Mouse (Mus musculus) right cerebral cortex, postnatal 25 days (tissue): ENCODE results near the gene Rbm45.

Experiments
- DNase-seq: peaks from one replicate; pipeline ENCODE4 v3.0.0; 2022

The Rbm45 gene

DNA sequence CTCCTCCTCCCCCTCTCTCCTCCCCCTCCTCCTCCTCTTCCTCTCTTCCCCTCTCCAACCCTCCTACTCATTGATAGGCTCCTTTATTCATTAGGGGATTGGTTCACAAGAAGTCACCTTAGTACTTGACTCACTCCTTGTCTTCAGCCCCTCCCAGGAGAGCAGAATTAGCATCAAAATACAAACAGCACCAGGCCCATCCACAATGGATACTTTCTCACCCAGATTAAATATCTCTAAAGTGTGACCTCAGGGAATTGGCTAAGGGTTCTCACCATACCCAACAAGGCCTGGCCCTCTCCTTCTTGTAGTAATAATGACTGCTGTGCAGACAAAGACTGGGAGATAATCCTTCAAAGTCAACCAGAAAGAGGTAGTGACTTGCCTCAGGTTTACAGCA, 30.4 kb downstream of the Rbm45 start:
- no peak for DNase-seq

DNA sequence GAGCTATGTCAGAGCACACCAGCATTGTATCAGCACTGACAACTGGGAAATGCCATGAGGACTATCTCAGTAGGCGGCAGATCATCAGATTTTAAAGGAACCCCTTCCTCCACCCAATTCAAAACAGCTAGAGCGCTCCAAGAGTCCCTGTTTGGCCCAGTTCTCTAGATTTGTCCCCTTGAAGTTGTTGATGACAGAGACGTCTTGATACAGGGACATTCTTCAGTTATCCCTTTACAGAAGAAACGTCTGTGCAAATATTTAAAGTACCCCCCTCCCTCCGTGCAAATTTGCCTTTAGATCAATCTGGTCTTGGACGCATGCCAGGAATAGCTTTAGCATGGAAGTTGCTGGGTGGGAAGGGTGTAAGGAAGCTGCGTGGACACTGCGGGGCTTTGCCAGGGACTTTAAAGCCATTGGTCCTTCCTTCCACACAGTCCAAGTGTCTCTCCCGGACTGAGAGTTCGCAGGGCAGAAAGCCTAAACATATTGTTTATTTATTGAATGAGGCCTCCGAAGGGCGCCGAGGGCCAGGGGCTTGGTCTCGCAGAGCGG, 35.9 kb downstream of the Rbm45 start:
- DNase-seq: no peak

DNA sequence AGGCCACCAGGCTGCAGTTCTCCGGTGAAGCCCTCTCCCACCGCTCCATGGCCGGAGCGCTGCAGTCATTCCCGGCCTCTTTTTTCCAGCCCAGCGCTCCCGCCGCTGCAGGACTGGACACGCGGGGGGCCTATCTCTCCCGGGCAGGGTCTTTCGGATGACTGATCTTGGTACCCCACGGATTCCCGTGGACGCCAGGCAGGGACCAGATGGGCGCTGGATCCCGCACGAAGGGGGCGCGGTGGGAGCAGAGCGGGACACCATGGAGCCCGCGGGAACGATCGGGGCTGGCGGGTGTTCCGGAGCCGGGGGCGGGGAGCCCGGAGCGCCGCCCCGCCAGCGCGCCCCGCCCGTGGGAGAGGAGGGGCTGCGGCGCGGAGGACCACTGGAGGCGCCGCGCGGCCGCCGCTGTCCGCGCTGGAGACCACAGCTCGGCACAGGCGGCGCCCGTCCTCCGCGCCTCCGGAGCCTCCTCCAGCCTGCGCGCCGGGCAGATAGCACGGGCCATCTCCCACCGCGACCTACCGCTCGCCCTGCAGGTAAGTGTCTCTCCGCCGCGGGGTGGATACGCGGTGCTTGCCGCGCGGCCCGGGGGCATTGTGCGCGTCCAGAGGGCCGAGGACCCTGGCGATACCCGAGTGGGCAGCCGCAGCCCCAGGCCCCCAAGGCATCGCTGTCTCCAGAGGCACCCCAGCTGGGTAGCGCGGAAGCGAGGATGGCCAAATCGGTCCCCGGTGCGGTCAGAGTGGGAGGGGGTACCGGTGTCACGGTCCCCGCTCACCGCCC, 36.6 kb downstream of the Rbm45 start, which contains the start of gene Osbpl6:
TSS of gene Osbpl6 (plus strand) at position 358 of the 786 bp plus-strand sequence.
- peak; percentile 85 for DNase-seq

DNA sequence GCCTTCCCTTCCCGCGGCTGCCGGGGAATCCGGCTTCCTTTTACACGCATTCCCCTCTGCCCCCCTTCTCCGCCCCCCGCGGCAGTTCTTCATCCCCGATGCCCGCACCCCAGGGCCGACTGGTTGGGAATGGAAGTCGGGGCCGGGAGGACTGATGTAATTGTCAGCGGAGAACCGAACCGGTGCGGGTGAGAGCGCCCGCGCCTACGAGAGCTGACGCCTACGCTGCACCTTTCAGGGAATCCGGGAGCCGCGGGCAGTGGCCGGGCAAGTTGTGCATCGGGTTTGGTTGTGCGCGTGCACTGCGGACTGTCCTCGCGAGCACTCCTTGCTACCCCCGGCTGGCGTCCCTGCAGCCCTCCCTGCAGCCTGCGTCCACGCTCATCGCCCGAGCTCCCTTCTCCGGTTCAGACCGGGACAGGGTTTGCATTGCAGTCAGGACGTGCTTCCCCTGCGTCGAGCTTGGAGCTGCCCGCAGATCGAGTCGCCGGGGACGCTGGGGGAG, 37.2 kb downstream of the Rbm45 start:
- DNase-seq: peak; percentile 78

DNA sequence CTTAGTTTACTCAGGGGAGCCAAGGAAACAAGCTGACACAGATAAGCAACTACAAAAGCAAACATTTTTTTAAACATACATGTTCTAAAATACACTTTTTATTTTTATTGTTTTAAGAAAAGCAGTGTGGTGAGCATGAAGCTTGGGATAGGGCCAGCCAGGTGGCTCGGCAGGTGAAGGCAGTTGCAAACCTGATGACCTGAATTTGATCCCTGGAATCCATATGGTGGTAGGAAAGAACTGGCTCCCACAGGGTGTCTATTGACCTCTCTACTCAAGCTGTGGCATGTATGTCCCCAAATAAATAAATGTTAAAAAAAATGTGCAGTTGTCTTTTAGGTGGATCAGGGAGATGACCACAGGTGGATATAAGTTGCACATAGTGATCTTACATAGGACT, 39.7 kb downstream of the Rbm45 start:
- no peak for DNase-seq

DNA sequence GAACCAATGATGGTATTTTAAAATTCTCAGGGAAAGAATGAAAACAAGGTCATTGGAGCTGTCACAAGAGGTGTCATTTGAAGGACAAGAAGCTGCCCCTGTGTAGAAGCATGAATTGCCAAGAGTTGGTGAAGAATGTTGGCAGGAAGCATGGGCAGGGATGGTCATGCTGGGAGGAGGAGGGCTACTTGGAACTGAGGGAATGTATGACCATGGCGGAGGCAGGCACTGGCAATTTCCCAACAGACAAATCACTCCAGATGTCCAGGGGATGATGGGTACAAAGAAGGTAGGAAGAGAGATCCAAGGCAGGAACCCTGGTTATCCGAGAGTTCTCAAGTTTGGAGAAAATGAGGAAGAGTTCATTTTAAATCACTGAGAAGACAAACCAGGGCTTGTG, 40.2 kb downstream of the Rbm45 start:
- no peak for DNase-seq

DNA sequence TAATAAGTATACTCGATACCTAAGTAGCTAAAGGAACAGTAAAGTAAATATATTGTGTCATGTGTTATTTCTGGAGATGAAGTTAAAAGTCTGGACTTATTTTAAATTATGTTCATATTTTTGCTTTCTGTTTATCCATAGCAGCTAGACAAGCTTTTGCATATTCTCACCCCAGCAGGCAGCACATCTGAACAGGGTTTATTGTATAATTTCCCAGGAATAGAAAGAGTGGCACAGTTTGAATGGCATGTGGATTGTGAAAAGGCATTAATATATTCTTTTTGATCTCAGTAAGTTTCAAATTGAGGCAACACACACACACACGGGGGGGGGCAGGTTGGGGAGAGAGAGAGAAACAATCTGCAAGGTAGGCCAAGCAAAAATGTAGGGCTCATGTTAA, 43.1 kb downstream of the Rbm45 start:
- no peak for DNase-seq

DNA sequence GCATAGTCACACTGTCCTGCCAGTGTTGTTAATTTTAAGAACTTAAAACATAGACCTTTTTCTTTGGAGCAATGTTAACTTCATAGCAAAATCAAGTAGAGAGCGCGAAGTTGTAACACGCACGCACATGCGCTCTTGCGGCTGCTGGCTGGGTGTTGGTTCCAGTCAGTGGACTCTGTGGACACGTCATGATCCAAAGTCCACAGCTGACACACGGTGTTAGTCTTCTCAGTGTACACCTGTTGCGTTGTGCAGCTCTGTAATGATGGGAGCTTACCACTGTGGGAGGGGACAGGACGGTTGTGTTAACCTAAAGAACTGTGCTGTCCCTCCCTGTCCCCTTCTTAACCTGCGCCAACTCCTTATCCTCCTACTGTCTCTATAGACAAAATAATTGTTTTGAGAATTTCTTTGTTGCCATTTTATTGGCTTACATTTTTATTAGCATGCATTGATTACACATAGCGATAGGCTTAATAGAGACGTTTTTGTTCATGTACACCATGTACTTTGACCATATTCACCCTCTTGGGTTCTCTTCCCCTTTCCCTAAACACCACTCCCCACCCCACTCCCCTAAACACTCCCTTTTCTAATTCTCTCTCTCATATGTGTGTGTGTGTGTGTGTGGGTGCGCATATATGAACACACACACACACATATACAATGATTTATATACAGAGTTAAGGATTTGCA, 47.8 kb downstream of the Rbm45 start:
- no peak for DNase-seq

DNA sequence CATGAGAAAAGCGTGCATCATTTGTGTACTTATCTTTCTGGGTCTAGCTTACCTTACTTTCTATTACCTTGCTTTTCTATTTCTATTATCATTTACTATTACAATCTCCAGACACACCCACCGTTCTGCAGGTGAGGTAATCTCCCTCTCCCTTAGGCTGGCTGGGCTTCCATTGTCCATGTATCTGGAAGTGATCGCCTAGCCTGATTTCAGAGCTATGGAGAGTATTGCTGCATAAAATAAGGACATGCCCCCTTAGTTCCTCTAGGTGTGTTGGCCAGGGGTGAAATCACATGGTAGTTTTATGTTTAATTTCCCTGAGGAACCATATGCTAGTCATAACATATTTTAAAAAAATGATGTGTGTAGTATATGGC, 48.3 kb downstream of the Rbm45 start:
- DNase-seq: no peak

DNA sequence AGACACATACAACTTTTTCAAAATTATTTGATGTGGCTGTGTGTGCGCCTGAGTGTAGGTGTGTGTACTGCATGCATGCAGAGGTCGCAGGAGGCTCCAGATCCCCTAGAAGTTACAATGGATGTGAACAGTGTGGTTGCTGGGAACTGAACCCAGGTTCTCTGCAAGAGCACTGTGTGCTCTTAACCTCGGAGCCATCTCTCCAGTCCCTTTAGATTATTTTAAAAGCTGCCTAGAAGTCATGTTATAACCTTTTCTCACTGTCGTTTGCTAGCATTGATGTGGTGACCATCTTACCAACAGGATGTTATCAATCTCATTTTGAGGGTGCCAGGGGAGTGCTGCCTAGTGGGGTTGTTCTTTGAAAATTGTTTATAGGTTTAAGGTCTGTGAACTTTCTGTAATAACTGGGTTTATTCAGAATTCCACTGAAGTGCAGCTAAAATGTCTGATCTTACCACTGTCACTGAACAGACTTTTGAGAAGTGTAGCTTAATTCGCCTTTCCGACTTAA, 51.7 kb downstream of the Rbm45 start:
- DNase-seq: no peak

DNA sequence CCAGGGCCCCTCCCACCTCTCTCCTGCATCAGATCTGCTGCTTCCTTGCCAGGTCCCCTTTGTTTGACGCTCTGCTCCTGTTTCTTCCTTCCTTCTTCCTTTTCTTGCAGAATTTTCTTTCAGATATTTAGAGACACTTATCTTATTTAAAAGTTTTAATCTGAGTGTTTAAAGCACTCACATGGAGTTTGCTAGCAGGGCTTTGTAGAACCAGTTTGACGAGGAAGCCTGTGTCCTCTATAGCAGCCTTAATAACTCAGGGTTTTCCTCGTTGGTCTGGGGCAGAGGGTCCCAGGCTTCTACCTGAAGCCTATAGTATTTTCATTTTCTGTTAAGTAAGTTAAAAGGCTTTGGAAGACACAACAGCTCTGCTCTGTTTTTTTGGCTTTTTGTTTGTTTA, 57.0 kb downstream of the Rbm45 start:
- DNase-seq: no peak

DNA sequence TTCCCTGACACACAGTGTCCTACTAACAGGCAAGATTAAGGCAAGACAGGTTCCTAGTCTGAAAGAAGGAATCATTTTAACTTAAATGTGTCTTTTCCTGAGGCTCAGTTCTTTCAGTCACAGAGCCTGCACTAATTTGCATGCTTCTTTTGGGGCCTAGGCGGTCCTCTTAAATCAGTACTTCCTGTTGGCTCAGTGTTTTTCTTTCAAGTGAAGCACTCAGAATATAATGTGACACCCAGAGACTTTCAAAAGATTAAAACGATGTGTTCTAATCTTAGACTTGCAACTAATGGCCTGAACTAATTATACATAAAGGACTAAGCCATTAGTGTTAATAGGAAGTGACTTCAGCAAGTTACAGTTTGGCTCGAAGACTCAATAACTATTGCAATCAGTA, 59.5 kb downstream of the Rbm45 start:
- DNase-seq: no peak

DNA sequence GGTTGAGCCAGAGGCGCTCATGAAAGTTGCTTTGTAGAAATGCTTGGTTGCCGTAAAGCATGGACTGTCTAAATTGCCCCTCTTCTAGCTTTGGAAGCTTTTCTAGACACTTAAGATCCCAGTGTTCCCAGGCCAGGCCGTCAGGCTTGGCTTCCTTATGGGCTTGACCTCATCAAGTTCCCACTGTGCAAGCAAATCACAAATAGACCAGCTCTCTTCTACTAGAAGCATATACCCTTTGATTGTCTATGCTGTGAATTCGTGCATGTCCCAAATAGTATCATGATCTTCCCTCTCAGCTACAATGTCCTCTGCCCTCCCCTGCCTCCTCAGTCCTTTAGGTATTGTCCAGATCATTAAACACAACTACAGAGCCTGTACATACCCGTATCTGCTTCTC, 60.1 kb downstream of the Rbm45 start:
- DNase-seq: no peak

DNA sequence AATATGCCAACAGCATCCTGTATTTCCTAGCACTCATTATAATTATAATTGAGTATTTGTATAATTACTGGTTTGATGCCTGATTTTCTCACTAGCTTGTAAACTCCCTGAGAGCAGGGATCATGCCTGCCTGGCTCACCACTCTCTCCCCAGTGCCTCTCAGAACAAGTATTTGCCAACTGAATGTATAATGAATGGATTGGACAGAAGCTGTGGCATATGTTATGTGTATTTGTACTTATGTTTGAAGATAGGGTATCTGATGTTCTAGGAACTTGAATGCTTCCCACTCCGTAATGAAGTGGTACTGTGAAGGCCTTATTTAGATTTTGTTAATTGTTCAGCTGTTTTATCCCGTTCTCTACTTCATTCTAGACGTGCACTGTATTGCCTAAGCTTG, 60.8 kb downstream of the Rbm45 start:
- DNase-seq: no peak
